Mouse (Mus musculus): ENCODE measurements around the gene Zfp992.
"Not testable (repeated sequence)": the region's sequence is repeated elsewhere in the genome, so short reads cannot be mapped to it uniquely, and the experiment has no call there.

- TF ChIP-seq CTCF (IDR thresholded peaks at IDR 0.05; ENCODE audit: low read depth, low read length); POLR2A (IDR thresholded peaks at IDR 0.05; ENCODE audit: borderline replicate concordance, low read depth, low read length): not testable (repeated sequence)
Measured at GRCm38 (mm10) chr4:146485183-146485939, 36.5 kb downstream of the Zfp992 start.

All from bone marrow macrophage, adult 2 months (primary cell).